12 mouse cellular contexts compared by ENCODE assay signal in genomic region chr6:91938491-91938890, GRCm38 (mm10). TPM values are rescaled to one million over a fixed set of nuclear protein-coding genes. Genes with fewer than 3 reads are reported as not detected.
"Had no signal": no experiment of that assay in that cellular context is flagged by ENCODE, and none has a peak within 500 bp of the region (broad histone marks: within the 10 kb centered on the region; RNA-seq: fewer than 3 reads in every experiment).

No protein-coding gene starts in this region.

- H3K36me3 ChIP-seq: limb, embryonic 15.5 days; liver, embryonic 12.5 days; midbrain, embryonic 12.5 days had no signal

- H3K27me3 ChIP-seq: limb, embryonic 15.5 days; liver, embryonic 12.5 days; midbrain, embryonic 12.5 days had no signal

- H3K4me1 ChIP-seq: limb, embryonic 15.5 days; liver, embryonic 12.5 days; midbrain, embryonic 12.5 days had no signal

- H3K27ac ChIP-seq: limb, embryonic 15.5 days; liver, embryonic 12.5 days; macrophage; midbrain, embryonic 12.5 days had no signal

- H3K9ac ChIP-seq: limb, embryonic 15.5 days; liver, embryonic 12.5 days; midbrain, embryonic 12.5 days had no signal

- ATAC-seq: inflammation-experienced regulatory T-cells, adult 6 months; intestine, postnatal 0 days; liver, embryonic 12.5 days had no signal

- H3K4me3 ChIP-seq: limb, embryonic 15.5 days; liver, embryonic 12.5 days; megakaryocyte, embryonic 14.5 days; midbrain, embryonic 12.5 days had no signal

- H3K4me2 ChIP-seq: limb, embryonic 15.5 days; liver, embryonic 12.5 days; midbrain, embryonic 12.5 days had no signal

- DNase-seq: kidney, adult 8-10 months; kidney, postnatal 10 days; kidney, postnatal 4 days; right cerebral cortex, postnatal 14 days; thymus, postnatal 36 days had no signal

- H3K9me3 ChIP-seq: limb, embryonic 15.5 days; liver, embryonic 12.5 days; megakaryocyte, embryonic 14.5 days; midbrain, embryonic 12.5 days had no signal

RNA-seq across cellular contexts. Expression of gene Fgd5, which starts 40.2 kb away (rescaled TPM):
- polyA plus RNA-seq: inflammation-experienced regulatory T-cells, adult 6 months; macrophage had no signal
